Mouse (Mus musculus): ENCODE measurements around the gene Jtb. TPM values are rescaled to one million over a fixed set of nuclear protein-coding genes. Genes with fewer than 3 reads are reported as not detected.

Gene Jtb
- total RNA-seq, 2 experiments from 2014 or later = 45.0 to 45.3 TPM

- no peak for DNase-seq (ENCODE audit: low spot score in 2 of 2)
- intact Hi-C loops (cut with DNase I) = no loop called here
These were observed 46.4 kb downstream of the Jtb start for GRCm38 (mm10) chr3:90277793-90278192.

GRCm38 (mm10) chr3:90278211-90278610, 46.8 kb downstream of the Jtb start:
- DNase-seq (ENCODE audit: low spot score in 2 of 2) = no peak
- intact Hi-C loops (cut with DNase I) = no loop called here

GRCm38 (mm10) chr3:90279216-90279615, 47.8 kb downstream of the Jtb start:
- DNase-seq (ENCODE audit: low spot score in 2 of 2) = no peak
- intact Hi-C loops (cut with DNase I) = no loop called here

GRCm38 (mm10) chr3:90279743-90280142, 48.3 kb downstream of the Jtb start:
- DNase-seq (ENCODE audit: low spot score in 2 of 2) = no peak
- intact Hi-C loops (cut with DNase I) = no loop called here

- no peak for DNase-seq (ENCODE audit: low spot score in 2 of 2)
- intact Hi-C loops (cut with DNase I) = no loop called here
These were observed 49.3 kb downstream of the Jtb start for GRCm38 (mm10) chr3:90280708-90281107.

GRCm38 (mm10) chr3:90284150-90284549, 52.8 kb downstream of the Jtb start:
- intact Hi-C loops (cut with DNase I) = no loop called here
- no peak for DNase-seq (ENCODE audit: low spot score in 2 of 2)

Small RNA genes within 50 kb of the gene (microRNA-seq; reads per million reads assigned to microRNA genes)
- not detected for gene Mir7012

Other genes starting within 250 kb of the Jtb start
- gene Hax1, start 232.8 kb upstream of the Jtb start, total RNA-seq (2021) = 10 to 100 TPM; 79.4 to 87.6 TPM
- gene 4933434E20Rik, start 180.0 kb upstream of the Jtb start, total RNA-seq (2021) = 10 to 100 TPM; 91.4 to 93.6 TPM
- 100 to 1,000 TPM; 165 to 202 TPM for gene Ubap2l, start 179.0 kb upstream of the Jtb start, total RNA-seq (2021)
- 100 to 1,000 TPM; 178 to 184 TPM for gene Tpm3, start 158.9 kb upstream of the Jtb start, total RNA-seq (2021)
- under 1 TPM; 0.32 to 0.43 TPM for gene Nup210l, start 127.5 kb upstream of the Jtb start, total RNA-seq (2021)
- 100 to 1,000 TPM; 834 to 845 TPM for gene Rps27, start 17.9 kb upstream of the Jtb start, total RNA-seq (2021)
- 1 to 10 TPM; 5.7 to 6.5 TPM for gene Rab13, start 17.9 kb upstream of the Jtb start, total RNA-seq (2021)
- not detected for gene Creb3l4, start 11.9 kb downstream of the Jtb start, total RNA-seq (2021)
- 10 to 100 TPM; 45.8 to 51.9 TPM for gene Slc39a1, start 16.6 kb downstream of the Jtb start, total RNA-seq (2021)
- 10 to 100 TPM; 34.1 to 38.1 TPM for gene Crtc2, start 22.6 kb downstream of the Jtb start, total RNA-seq (2021)
- gene Dennd4b, start 33.6 kb downstream of the Jtb start, total RNA-seq (2021) = 10 to 100 TPM; 34.8 to 39.8 TPM
- gene Gatad2b, start 61.6 kb downstream of the Jtb start, total RNA-seq (2021) = 10 to 100 TPM; 85.1 to 97.8 TPM
- 1 to 10 TPM; 4.8 to 6.2 TPM for gene Slc27a3, start 158.3 kb downstream of the Jtb start, total RNA-seq (2021)
- 10 to 100 TPM; 57.6 to 70.1 TPM for gene Ints3, start 202.0 kb downstream of the Jtb start, total RNA-seq (2021)
- gene Npr1, start 234.3 kb downstream of the Jtb start, total RNA-seq (2021) = 1 to 10 TPM; 2.5 to 4.2 TPM
- gene Ilf2, start 244.5 kb downstream of the Jtb start, total RNA-seq (2021) = 10 to 100 TPM; 73.5 to 82.2 TPM